Mouse (Mus musculus) ES-E14 (cell line): ENCODE measurements at regions not wholly inside any gene's neighbourhood (a gene's known extent, or its start where the extent isn't known, plus 50 kb on each side); places are given as distances from the start of the nearest gene placed in this dataset.

Experiments used
- DNase-seq: peaks from one replicate; pipeline ENCODE4 v3.0.0-alpha.2; 2013; ENCODE audit warnings: low read depth, low spot score
- H3K27ac ChIP-seq: 2 replicates; pipeline ENCODE4 v1.5.1; 2012; ENCODE audit warnings: low read depth, mild to moderate bottlenecking, low read length, moderate library complexity, mixed read lengths; ENCODE audit not compliant: poor library complexity, insufficient read depth, severe bottlenecking
- H3K36me3 ChIP-seq: 2 replicates; pipeline ENCODE4 v1.6.1; 2012; ENCODE audit warnings: mild to moderate bottlenecking, low read length, moderate library complexity, mixed read lengths; ENCODE audit not compliant: control insufficient read depth, poor library complexity, insufficient read depth, severe bottlenecking
- H3K4me1 ChIP-seq, 2 experiments: fragments of 150-350 bp in 1 of 2; sonication (generic) in 1 of 2; 2 replicates each; pipeline ENCODE4 v1.6.1; 2012; ENCODE audit warnings: low read length in 2 of 2, mild to moderate bottlenecking in 1 of 2, mixed read lengths in 1 of 2; ENCODE audit not compliant: control insufficient read depth in 2 of 2, insufficient read depth in 2 of 2, poor library complexity in 1 of 2
- H3K4me3 ChIP-seq, 2 experiments: fragments of 150-350 bp in 1 of 2; sonication (generic) in 1 of 2; 2 replicates each; pipeline ENCODE4 v1.5.1; 2012; ENCODE audit warnings: low read length in 2 of 2, low read depth in 1 of 2, mild to moderate bottlenecking in 1 of 2, mixed read lengths in 1 of 2; ENCODE audit not compliant: insufficient read depth in 1 of 2, poor library complexity in 1 of 2, severe bottlenecking in 1 of 2
- H3K9ac ChIP-seq: 2 replicates; pipeline ENCODE4 v1.6.1; 2012; ENCODE audit warnings: low read depth, mild to moderate bottlenecking, low read length, mixed read lengths; ENCODE audit not compliant: poor library complexity, insufficient read depth, severe bottlenecking
- H3K9me3 ChIP-seq: fragments of 150-350 bp; sonication (generic); 2 replicates; pipeline ENCODE4 v1.6.1; 2012; ENCODE audit warnings: low read depth, mild to moderate bottlenecking, low read length; ENCODE audit not compliant: control insufficient read depth, insufficient read depth
- CHD2 ChIP-seq: IDR thresholded peaks from 2 replicates; pipeline ENCODE4 v1.6.1; 2014; ENCODE audit warnings: mild to moderate bottlenecking, low read depth, low read length, inconsistent platforms
- HCFC1 ChIP-seq: IDR thresholded peaks from 2 replicates; pipeline ENCODE4 v1.6.1; 2012; ENCODE audit warnings: low read length, inconsistent platforms, borderline replicate concordance; ENCODE audit not compliant: insufficient read depth
- MAFK ChIP-seq: IDR thresholded peaks from 2 replicates; pipeline ENCODE4 v1.6.1; 2014; ENCODE audit warnings: mild to moderate bottlenecking, low read depth, low read length, inconsistent platforms; ENCODE audit not compliant: insufficient read depth
- ZC3H11A ChIP-seq: IDR thresholded peaks from 2 replicates; pipeline ENCODE4 v1.6.1; 2012; ENCODE audit warnings: low read depth, mild to moderate bottlenecking, inconsistent platforms, low read length, borderline replicate concordance
- ZNF384 ChIP-seq: IDR thresholded peaks from 2 replicates; pipeline ENCODE4 v1.6.1; 2012; ENCODE audit warnings: low read depth, low read length, inconsistent platforms
- in situ Hi-C, 2 experiments: fragments of 600-800 bp; cut with MboI; formaldehyde crosslinking; loops; one replicate each; pipeline ENCODE4 v1.15.1; 2025; ENCODE audit warnings: low sequenced_read_pairs in 2 of 2, inconsistent platforms in 1 of 2; ENCODE audit not compliant: unreplicated experiment in 2 of 2

DNA sequence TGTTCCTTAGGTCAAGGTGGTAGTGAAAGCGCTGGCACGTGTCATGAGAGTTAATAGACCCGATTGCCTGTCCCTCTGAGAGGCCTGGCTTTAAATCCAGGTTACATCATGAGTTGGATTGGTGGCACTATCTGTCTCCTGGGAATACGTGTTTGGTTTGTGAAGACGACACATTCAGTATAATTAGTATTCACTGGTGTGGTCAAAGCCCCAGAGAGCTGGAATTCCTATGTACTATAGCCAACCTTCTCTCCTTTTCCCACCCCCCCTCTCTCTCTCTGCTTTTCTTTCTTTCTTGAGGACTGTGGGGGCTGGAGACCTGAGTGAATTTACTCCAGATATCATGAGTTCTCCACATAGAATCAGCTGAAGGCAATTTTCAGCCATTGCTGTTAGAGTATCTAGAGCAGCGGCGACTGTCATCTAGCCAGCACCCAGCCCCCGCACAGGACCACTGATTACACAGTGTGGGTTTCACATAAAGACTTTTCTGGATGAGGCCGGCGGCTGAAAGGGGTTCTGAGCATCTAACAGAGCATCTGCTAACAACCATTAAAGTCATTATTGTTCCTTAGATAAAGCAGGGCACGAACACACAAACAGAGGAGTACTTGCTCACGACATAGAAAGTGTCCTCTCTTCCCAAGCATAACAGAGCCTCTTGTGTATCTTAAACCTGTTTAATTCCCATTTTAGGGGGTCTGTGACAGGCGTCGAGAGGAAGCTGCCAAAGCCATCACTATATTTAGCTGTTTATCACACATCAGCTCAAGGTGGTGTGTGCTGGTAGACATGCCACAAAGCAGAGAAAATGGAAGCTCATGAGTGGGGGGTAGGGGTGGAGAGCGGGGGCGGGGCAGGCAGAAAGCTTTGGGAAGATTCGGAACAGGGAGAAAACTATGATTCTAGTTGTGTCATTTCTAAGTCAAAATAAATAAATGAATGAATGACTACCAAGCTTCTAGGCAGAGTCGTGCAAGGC, 272.9 kb upstream of the Atp11b start:
- Histone ChIP-seq H3K9me3 (no peaks in the 10 kb centered on the region), H3K4me3 (no peak overlapping the region), H3K27ac (no peak overlapping the region), H3K9ac (no peak overlapping the region), H3K4me1 (peaks cover 2 to 7% of the 10 kb centered on the region in 2 experiments; a peak in 2 of 4 replicates), H3K36me3 (no peaks in the 10 kb centered on the region)
- TF ChIP-seq ZC3H11A (no peak), ZNF384 (no peak), HCFC1 (no peak), MAFK (no peak), CHD2 (no peak)
- DNase-seq: no peak
- in situ Hi-C loops: loop anchor here in 1 of 2 experiments (25.0 kb wide), 1 partner anchor 1269 kb away; no protein-coding TSS in a partner anchor

DNA sequence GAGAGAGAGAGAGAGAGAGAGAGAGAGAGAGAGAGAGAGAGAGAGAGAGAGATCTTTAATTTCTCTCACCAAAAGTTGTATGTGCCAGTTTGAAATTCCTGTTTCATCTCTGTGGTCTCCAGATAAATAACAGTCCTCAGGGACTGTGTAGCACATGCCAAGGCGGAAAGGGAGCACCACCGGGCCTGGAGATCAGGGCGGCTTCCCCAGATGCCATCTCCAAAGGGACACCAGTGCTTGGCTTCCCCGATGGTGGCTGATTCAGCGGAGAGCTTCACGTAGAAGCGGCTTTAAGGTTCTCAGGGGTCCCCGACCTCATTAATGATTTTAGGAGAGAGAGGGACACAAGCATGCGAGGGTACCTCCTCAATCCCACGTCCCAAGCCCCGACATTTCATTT, 272.1 kb upstream of the Atp11b start:
- peaks cover 2 to 7% of the 10 kb centered on the region in 2 experiments; a peak in 2 of 4 replicates for H3K4me1 ChIP-seq
- peak overlapping the region; percentile 52; the same call in 1 of the 2 replicates for H3K9ac ChIP-seq
- no peak overlapping the region for H3K4me3 ChIP-seq
- no peak for DNase-seq
- in situ Hi-C loops: loop anchor here in 1 of 2 experiments (25.0 kb wide), 1 partner anchor 1270 kb away; no protein-coding TSS in a partner anchor
- no peaks in the 10 kb centered on the region for H3K36me3 ChIP-seq
- no peaks in the 10 kb centered on the region for H3K9me3 ChIP-seq
- no peak overlapping the region for H3K27ac ChIP-seq
- TF ChIP-seq HCFC1 (no peak), MAFK (no peak), ZC3H11A (no peak), CHD2 (no peak), ZNF384 (no peak)

DNA sequence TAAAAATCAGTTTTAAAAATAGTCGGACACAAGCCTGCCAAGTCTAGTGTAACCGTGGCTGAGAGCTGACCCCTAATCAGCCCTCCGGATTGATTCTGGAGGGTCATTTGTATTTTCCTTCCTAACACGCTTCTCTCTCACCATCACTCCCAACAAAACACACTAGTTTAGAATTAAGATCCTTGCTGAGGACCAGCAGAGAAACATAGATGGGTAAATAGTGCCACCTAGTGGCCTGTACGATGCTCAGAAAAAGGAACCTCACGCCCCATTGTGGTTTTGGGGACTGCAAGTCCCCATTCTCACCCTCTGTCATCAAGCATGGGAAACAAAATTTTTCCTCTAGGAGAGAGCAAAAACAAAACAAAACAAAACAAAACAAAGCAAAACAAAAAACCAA, 271.6 kb upstream of the Atp11b start:
- no peak overlapping the region for H3K4me3 ChIP-seq
- in situ Hi-C loops: loop anchor here in 1 of 2 experiments (25.0 kb wide), 1 partner anchor 1270 kb away; no protein-coding TSS in a partner anchor

DNA sequence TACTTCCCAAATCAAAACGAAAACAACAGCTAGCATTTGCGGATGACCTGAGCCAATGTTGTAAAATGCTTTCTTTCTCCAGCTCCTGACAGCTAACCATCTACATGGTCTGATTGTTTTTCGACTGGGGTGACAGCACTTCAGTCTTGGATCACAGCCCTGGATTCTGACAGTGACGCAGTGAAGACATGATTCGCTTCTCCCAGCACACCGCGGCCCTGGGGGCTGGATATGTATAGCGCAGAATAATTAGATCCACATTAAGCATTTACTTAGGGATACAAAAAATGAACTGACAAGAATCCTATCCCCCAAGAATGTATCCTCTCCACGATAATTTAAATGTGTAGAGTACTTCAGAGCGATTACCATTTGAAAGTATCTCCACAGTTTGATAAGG, 271.1 kb upstream of the Atp11b start:
- Histone ChIP-seq H3K4me1 (peaks cover 2 to 5% of the 10 kb centered on the region in 2 experiments; a peak in 2 of 4 replicates), H3K27ac (no peak overlapping the region), H3K4me3 (no peak overlapping the region), H3K9me3 (no peaks in the 10 kb centered on the region), H3K9ac (no peak overlapping the region), H3K36me3 (no peaks in the 10 kb centered on the region)
- TF ChIP-seq CHD2 (no peak), HCFC1 (no peak), ZC3H11A (no peak), MAFK (no peak), ZNF384 (no peak)
- DNase-seq: no peak
- in situ Hi-C loops: loop anchor here in 1 of 2 experiments (25.0 kb wide), 1 partner anchor 1270 kb away; no protein-coding TSS in a partner anchor

More for the DNA sequence above, 271.6 kb upstream of the Atp11b start:
- H3K36me3 ChIP-seq: no peaks in the 10 kb centered on the region
- no peak overlapping the region for H3K9ac ChIP-seq
- peaks cover 2 to 5% of the 10 kb centered on the region in 2 experiments; a peak in 2 of 4 replicates for H3K4me1 ChIP-seq
- no peak overlapping the region for H3K27ac ChIP-seq
- TF ChIP-seq ZNF384 (no peak), ZC3H11A (peak; percentile 94), MAFK (no peak), CHD2 (no peak)
- DNase-seq: peak; percentile 63
- no peaks in the 10 kb centered on the region for H3K9me3 ChIP-seq
